Mouse (Mus musculus) layer of hippocampus, postnatal 14 days (tissue): ENCODE data around the gene Smg5. TPM values are rescaled to one million over a fixed set of nuclear protein-coding genes. Genes with fewer than 3 reads are reported as not detected.
"Not testable (repeated sequence)": the region's sequence is repeated elsewhere in the genome, so short reads cannot be mapped to it uniquely, and the experiment has no call there.

Experiments
- DNase-seq, 2 experiments: peaks; one replicate each; pipeline ENCODE4 v3.0.0; 2021 to 2022; ENCODE audit warnings: low spot score in 2 of 2, mixed read lengths in 1 of 2
- long read RNA-seq, 2 experiments: library from polyadenylated mRNA; stranded (forward); transcript quantifications; one replicate each; pipeline ENCODE4 v2.0.0; 2021
- total RNA-seq, 2 experiments: library from RNA; stranded (reverse); gene quantifications; 2 replicates each; pipeline ENCODE4 v1.2.3; 2021

Smg5 gene
- total RNA-seq = 10 to 100 TPM; 65.4 to 71.8 TPM
- long read RNA-seq, experiment 1, partial matches to known transcripts = 2 of 9 reads
- long read RNA-seq, experiment 1, other reads (novel, unspliced or antisense) = 6 of 9 reads
- long read RNA-seq, experiment 2, full-length matches to known transcripts = 6 of 11 reads
- long read RNA-seq, experiment 2, partial matches to known transcripts = 3 of 11 reads
- long read RNA-seq, experiment 2, other reads (novel, unspliced or antisense) = 2 of 11 reads

GRCm38 (mm10) chr3:88336058-88337013, at the start of gene Smg5, which contains the start of gene Tmem79:
Smg5 (plus strand) TSS chr3:88336260.
Tmem79 (minus strand) TSS chr3:88336148.
- peak; percentile 96 to 97 for DNase-seq

- DNase-seq = no peak
Measured at GRCm38 (mm10) chr3:88287110-88287509, 49.0 kb upstream of the Smg5 start, which contains the start of gene Gm38392. Gm38392 (minus strand) TSS chr3:88287210.

GRCm38 (mm10) chr3:88288133-88288713, 47.8 kb upstream of the Smg5 start:
- DNase-seq = not testable (repeated sequence)

GRCm38 (mm10) chr3:88291970-88292369, 44.1 kb upstream of the Smg5 start:
- no peak for DNase-seq

- not testable (repeated sequence) for DNase-seq
Measured at GRCm38 (mm10) chr3:88295272-88295671, 40.8 kb upstream of the Smg5 start.

- no peak for DNase-seq
Measured at GRCm38 (mm10) chr3:88296110-88296560, 39.9 kb upstream of the Smg5 start.

GRCm38 (mm10) chr3:88296561-88297318, 39.3 kb upstream of the Smg5 start, which contains the start of the genes Tsacc and Cct3:
Tsacc (minus strand) TSS chr3:88296999.
Cct3 (plus strand) TSS chr3:88297116.
- peak; percentile 94 to 98 for DNase-seq

GRCm38 (mm10) chr3:88297321-88297851, 38.7 kb upstream of the Smg5 start:
- DNase-seq = peak in 1 of 2 experiments; percentile 56

- DNase-seq = no peak
Measured at GRCm38 (mm10) chr3:88299172-88299571, 36.9 kb upstream of the Smg5 start.

GRCm38 (mm10) chr3:88324951-88325405, 11.1 kb upstream of the Smg5 start, which contains the start of gene Glmp:
Glmp (plus strand) TSS chr3:88325023.
- DNase-seq = peak; percentile 50 to 70

- DNase-seq = no peak
Measured at GRCm38 (mm10) chr3:88328956-88329355, 7.1 kb upstream of the Smg5 start.

- no peak for DNase-seq
Measured at GRCm38 (mm10) chr3:88331282-88331681, 4.8 kb upstream of the Smg5 start.

GRCm38 (mm10) chr3:88334029-88334658, 1.9 kb upstream of the Smg5 start:
- no peak for DNase-seq

GRCm38 (mm10) chr3:88334902-88335435, 1.1 kb upstream of the Smg5 start:
- DNase-seq = no peak

GRCm38 (mm10) chr3:88335436-88336053, 515 bp upstream of the Smg5 start:
- DNase-seq = no peak

GRCm38 (mm10) chr3:88337367-88338020, 1.4 kb downstream of the Smg5 start:
- DNase-seq = no peak

GRCm38 (mm10) chr3:88338316-88338715, 2.3 kb downstream of the Smg5 start:
- DNase-seq = no peak

GRCm38 (mm10) chr3:88339006-88339405, 2.9 kb downstream of the Smg5 start:
- no peak for DNase-seq
